Mouse (Mus musculus): ENCODE data around the gene Dnajb5. TPM values are rescaled to one million over a fixed set of nuclear protein-coding genes. Genes with fewer than 3 reads are reported as not detected.

The Dnajb5 gene
- total RNA-seq, 2 experiments from 2014 or later, result not detected

- ATAC-seq (replicated peaks; ENCODE audit: low FRiP score, poor library complexity, severe bottlenecking), result no peak
These were observed 8.2 kb upstream of the Dnajb5 start for GRCm38 (mm10) chr4:42941396-42941795.

GRCm38 (mm10) chr4:42943341-42943740 lies 6.3 kb upstream of the Dnajb5 start:
- ATAC-seq (replicated peaks; ENCODE audit: low FRiP score, poor library complexity, severe bottlenecking), result no peak

- ATAC-seq (replicated peaks; ENCODE audit: low FRiP score, poor library complexity, severe bottlenecking), result no peak
These were observed 5.4 kb upstream of the Dnajb5 start for GRCm38 (mm10) chr4:42944185-42944584.

GRCm38 (mm10) chr4:42945043-42945442 lies 4.6 kb upstream of the Dnajb5 start:
- no peak for ATAC-seq (replicated peaks; ENCODE audit: low FRiP score, poor library complexity, severe bottlenecking)

- no peak for ATAC-seq (replicated peaks; ENCODE audit: low FRiP score, poor library complexity, severe bottlenecking)
These were observed 4.2 kb upstream of the Dnajb5 start for GRCm38 (mm10) chr4:42945445-42945844.

GRCm38 (mm10) chr4:42945952-42946351 lies 3.7 kb upstream of the Dnajb5 start:
- ATAC-seq (replicated peaks; ENCODE audit: low FRiP score, poor library complexity, severe bottlenecking), result 0 out of 2 replicates have a peak, but pooled peaks have one; percentile 41

GRCm38 (mm10) chr4:42946733-42947290 lies 2.8 kb upstream of the Dnajb5 start:
- ATAC-seq (replicated peaks; ENCODE audit: low FRiP score, poor library complexity, severe bottlenecking), result no peak

GRCm38 (mm10) chr4:42948527-42948926 lies 1.1 kb upstream of the Dnajb5 start:
- ATAC-seq (replicated peaks; ENCODE audit: low FRiP score, poor library complexity, severe bottlenecking), result no peak

- ATAC-seq (replicated peaks; ENCODE audit: low FRiP score, poor library complexity, severe bottlenecking), result no peak
These were observed 451 bp upstream of the Dnajb5 start for GRCm38 (mm10) chr4:42949051-42949675.

- ATAC-seq (replicated peaks; ENCODE audit: low FRiP score, poor library complexity, severe bottlenecking), result no peak
These were observed 498 bp downstream of the Dnajb5 start for GRCm38 (mm10) chr4:42950065-42950558.

GRCm38 (mm10) chr4:42951206-42952195 lies 1.9 kb downstream of the Dnajb5 start:
- no peak for ATAC-seq (replicated peaks; ENCODE audit: low FRiP score, poor library complexity, severe bottlenecking)

GRCm38 (mm10) chr4:42952563-42952962 lies 2.9 kb downstream of the Dnajb5 start:
- ATAC-seq (replicated peaks; ENCODE audit: low FRiP score, poor library complexity, severe bottlenecking), result no peak

- no peak for ATAC-seq (replicated peaks; ENCODE audit: low FRiP score, poor library complexity, severe bottlenecking)
These were observed 4.0 kb downstream of the Dnajb5 start for GRCm38 (mm10) chr4:42953435-42954094.

- ATAC-seq (replicated peaks; ENCODE audit: low FRiP score, poor library complexity, severe bottlenecking), result 0 out of 2 replicates have a peak, but pooled peaks have one; percentile 19
These were observed 4.7 kb downstream of the Dnajb5 start for GRCm38 (mm10) chr4:42954297-42954696.

GRCm38 (mm10) chr4:42955200-42955599 lies 5.6 kb downstream of the Dnajb5 start:
- ATAC-seq (replicated peaks; ENCODE audit: low FRiP score, poor library complexity, severe bottlenecking), result no peak

- ATAC-seq (replicated peaks; ENCODE audit: low FRiP score, poor library complexity, severe bottlenecking), result no peak
These were observed 7.0 kb downstream of the Dnajb5 start for GRCm38 (mm10) chr4:42956581-42956980.

GRCm38 (mm10) chr4:42957306-42957705 lies 7.7 kb downstream of the Dnajb5 start:
- ATAC-seq (replicated peaks; ENCODE audit: low FRiP score, poor library complexity, severe bottlenecking), result no peak

GRCm38 (mm10) chr4:42957979-42958378 lies 8.4 kb downstream of the Dnajb5 start:
- ATAC-seq (replicated peaks; ENCODE audit: low FRiP score, poor library complexity, severe bottlenecking), result no peak

- no peak for ATAC-seq (replicated peaks; ENCODE audit: low FRiP score, poor library complexity, severe bottlenecking)
These were observed 9.3 kb downstream of the Dnajb5 start for GRCm38 (mm10) chr4:42958942-42959341.

GRCm38 (mm10) chr4:42959382-42959781 lies 9.8 kb downstream of the Dnajb5 start:
- no peak for ATAC-seq (replicated peaks; ENCODE audit: low FRiP score, poor library complexity, severe bottlenecking)

All from erythroblast, adult 5-6 weeks (primary cell).